Mouse (Mus musculus): ENCODE data around the gene Rgs7. TPM values are rescaled to one million over a fixed set of nuclear protein-coding genes. Genes with fewer than 3 reads are reported as not detected.

Rgs7 gene
- polyA plus RNA-seq (2015; fragmentation: Nextera tagmentation; extraction: Ambion mirVana) = 0.55 and 0.63 TPM in 2 replicates

DNA sequence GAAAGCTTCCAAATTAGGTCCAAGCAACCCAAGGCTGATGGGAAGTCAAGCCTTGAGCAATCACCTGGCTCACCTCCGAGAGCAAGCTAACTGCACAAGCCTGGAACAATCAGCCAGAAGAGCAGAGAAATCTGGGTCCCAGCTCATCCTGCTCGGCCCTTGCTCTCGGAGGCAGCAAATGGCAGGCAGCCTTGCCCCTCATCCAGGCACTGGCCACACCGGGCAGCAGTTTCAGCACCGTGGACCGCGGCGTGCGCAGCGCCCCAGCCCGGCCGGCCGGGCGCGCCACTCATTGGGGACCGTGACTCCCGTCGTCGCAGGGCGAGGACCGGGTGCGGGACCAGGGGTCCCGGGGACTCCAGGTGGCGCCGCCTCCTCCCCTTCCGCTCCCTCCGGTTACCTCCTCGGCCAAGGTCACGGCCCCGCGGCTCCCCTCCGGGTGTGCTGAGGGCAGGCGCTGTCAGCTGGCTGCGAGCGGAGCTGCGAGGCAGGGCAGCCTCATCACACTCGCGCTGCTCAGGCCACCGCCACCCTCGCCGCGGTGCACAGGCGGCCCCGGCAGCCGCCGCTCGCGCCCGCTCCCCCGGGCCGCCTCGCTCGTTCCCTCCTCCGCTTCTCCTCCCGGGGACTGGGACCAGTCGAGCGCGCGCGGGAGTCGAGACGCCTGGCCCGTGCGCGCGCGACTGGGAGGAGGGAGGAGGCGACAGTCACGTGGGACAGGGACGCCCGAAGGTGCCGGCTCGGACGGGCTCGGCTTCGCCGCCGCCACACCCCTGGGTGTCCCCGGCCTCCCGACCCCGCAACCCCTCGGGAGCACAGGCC lies at the start of gene Rgs7:
Gene Rgs7, minus strand, starts transcription at position 640 of the 822 bp plus-strand sequence.
- TF ChIP-seq CTCF (IDR thresholded peaks at IDR 0.05; ENCODE audit: low read depth) = peak; percentile 14; the same call in 1 of the 2 replicates
- H3K27ac ChIP-seq (ENCODE audit: low read depth, low read length) = no peak within 1 kb of the TSS
- H3K4me3 ChIP-seq (ENCODE audit: low read depth, low read length) = peak within 1 kb of the TSS; percentile 54
- WGBS = under 1% methylated on average over 67 of the region's 82 CpGs
- H3K4me2 ChIP-seq (replicated peaks; ENCODE audit: low read depth) = peak within 1 kb of the TSS; percentile 96
- peak; percentile 85 for ATAC-seq
- H3K9me3 ChIP-seq (ENCODE audit: control insufficient read depth) = no peaks in the 10 kb centered on the region
- peaks cover 12% of the 10 kb centered on the region for H3K27me3 ChIP-seq (replicated peaks; ENCODE audit: control insufficient read depth, insufficient read depth, low read length)
- no peaks in the 10 kb centered on the region for H3K4me1 ChIP-seq (replicated peaks; ENCODE audit: control insufficient read depth, insufficient read depth, low read length)
- H3K36me3 ChIP-seq (ENCODE audit: control insufficient read depth, insufficient read depth) = no peaks in the 10 kb centered on the region
- no peak within 1 kb of the TSS for H3K9ac ChIP-seq (ENCODE audit: low read depth, low read length)

DNA sequence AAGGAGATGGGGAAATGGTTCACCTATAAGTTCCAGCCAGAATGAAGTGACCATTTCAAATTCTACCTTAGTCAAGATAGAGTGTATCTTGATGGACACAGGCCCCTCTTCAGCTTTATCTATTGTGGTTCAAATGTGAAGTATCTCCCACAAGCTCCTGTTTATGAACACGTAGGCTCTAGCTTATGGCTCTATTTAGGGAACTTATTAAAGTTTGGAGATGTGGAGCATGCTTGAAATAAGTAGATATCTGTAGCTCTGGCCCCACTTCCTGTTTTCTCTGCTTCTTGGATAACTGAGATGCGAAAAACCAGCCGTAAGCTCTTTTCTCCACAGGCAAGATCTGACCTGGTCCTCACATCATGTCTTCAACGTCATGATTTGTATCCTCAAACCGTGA lies 48.4 kb upstream of the Rgs7 start:
- ATAC-seq = no peak
- 81% methylated on average over 5 of the region's 5 CpGs for WGBS
- Histone ChIP-seq H3K4me1 (replicated peaks; ENCODE audit: control insufficient read depth, insufficient read depth, low read length) (no peaks in the 10 kb centered on the region), H3K27me3 (replicated peaks; ENCODE audit: control insufficient read depth, insufficient read depth, low read length) (no peaks in the 10 kb centered on the region), H3K27ac (ENCODE audit: low read depth, low read length) (no peak overlapping the region), H3K9me3 (ENCODE audit: control insufficient read depth) (0 out of 2 replicates have a peak, but pooled peaks cover 4% of the 10 kb centered on the region), H3K36me3 (ENCODE audit: control insufficient read depth, insufficient read depth) (no peaks in the 10 kb centered on the region), H3K9ac (ENCODE audit: low read depth, low read length) (no peak overlapping the region), H3K4me2 (replicated peaks; ENCODE audit: low read depth) (no peak overlapping the region), H3K4me3 (ENCODE audit: low read depth, low read length) (no peak overlapping the region)
- TF ChIP-seq CTCF (IDR thresholded peaks at IDR 0.05; ENCODE audit: low read depth) = no peak

- Histone ChIP-seq H3K4me2 (replicated peaks; ENCODE audit: low read depth) (no peak overlapping the region), H3K9me3 (ENCODE audit: control insufficient read depth) (no peaks in the 10 kb centered on the region), H3K27ac (ENCODE audit: low read depth, low read length) (no peak overlapping the region), H3K27me3 (replicated peaks; ENCODE audit: control insufficient read depth, insufficient read depth, low read length) (no peaks in the 10 kb centered on the region), H3K36me3 (ENCODE audit: control insufficient read depth, insufficient read depth) (no peaks in the 10 kb centered on the region), H3K9ac (ENCODE audit: low read depth, low read length) (no peak overlapping the region), H3K4me3 (ENCODE audit: low read depth, low read length) (no peak overlapping the region), H3K4me1 (replicated peaks; ENCODE audit: control insufficient read depth, insufficient read depth, low read length) (no peaks in the 10 kb centered on the region)
- no peak for TF ChIP-seq CTCF (IDR thresholded peaks at IDR 0.05; ENCODE audit: low read depth)
- ATAC-seq = no peak
- WGBS = 30% methylated on average over 1 of the region's 1 CpGs
Measured at GRCm38 (mm10) chr1:175537321-175537720, 45.0 kb upstream of the Rgs7 start.

DNA sequence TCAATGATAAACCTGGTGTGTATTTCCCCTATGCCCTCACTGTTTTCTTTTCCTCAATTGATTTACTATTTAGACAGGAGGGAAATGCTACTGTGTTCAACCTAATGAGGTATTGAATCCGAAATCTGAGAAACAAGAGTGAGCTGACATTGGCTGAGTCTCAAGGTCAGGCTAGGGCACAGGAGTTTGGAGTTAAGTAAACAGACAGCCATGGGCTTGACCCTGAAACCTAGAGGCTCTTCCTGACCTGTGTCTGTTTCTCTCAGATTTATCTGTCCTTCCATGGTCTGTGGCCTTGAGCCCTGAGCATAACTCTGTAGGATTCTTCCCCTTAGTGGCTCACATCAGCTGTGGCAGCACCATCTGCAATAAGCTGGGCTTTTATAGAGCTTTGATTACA lies 37.6 kb upstream of the Rgs7 start:
- no peak for ATAC-seq
- H3K36me3 ChIP-seq (ENCODE audit: control insufficient read depth, insufficient read depth) = no peaks in the 10 kb centered on the region
- H3K27ac ChIP-seq (ENCODE audit: low read depth, low read length) = no peak overlapping the region
- H3K4me2 ChIP-seq (replicated peaks; ENCODE audit: low read depth) = no peak overlapping the region
- no peaks in the 10 kb centered on the region for H3K27me3 ChIP-seq (replicated peaks; ENCODE audit: control insufficient read depth, insufficient read depth, low read length)
- H3K4me3 ChIP-seq (ENCODE audit: low read depth, low read length) = no peak overlapping the region
- no peaks in the 10 kb centered on the region for H3K9me3 ChIP-seq (ENCODE audit: control insufficient read depth)
- WGBS = 34% methylated on average over 1 of the region's 1 CpGs
- no peaks in the 10 kb centered on the region for H3K4me1 ChIP-seq (replicated peaks; ENCODE audit: control insufficient read depth, insufficient read depth, low read length)
- TF ChIP-seq CTCF (IDR thresholded peaks at IDR 0.05; ENCODE audit: low read depth) = no peak
- no peak overlapping the region for H3K9ac ChIP-seq (ENCODE audit: low read depth, low read length)

- Histone ChIP-seq H3K36me3 (ENCODE audit: control insufficient read depth, insufficient read depth) (no peaks in the 10 kb centered on the region), H3K27ac (ENCODE audit: low read depth, low read length) (no peak overlapping the region), H3K4me3 (ENCODE audit: low read depth, low read length) (no peak overlapping the region), H3K9ac (ENCODE audit: low read depth, low read length) (no peak overlapping the region), H3K27me3 (replicated peaks; ENCODE audit: control insufficient read depth, insufficient read depth, low read length) (no peaks in the 10 kb centered on the region), H3K4me1 (replicated peaks; ENCODE audit: control insufficient read depth, insufficient read depth, low read length) (no peaks in the 10 kb centered on the region), H3K4me2 (replicated peaks; ENCODE audit: low read depth) (no peak overlapping the region), H3K9me3 (ENCODE audit: control insufficient read depth) (no peaks in the 10 kb centered on the region)
- TF ChIP-seq CTCF (IDR thresholded peaks at IDR 0.05; ENCODE audit: low read depth) = no peak
- WGBS = 76% methylated on average over 3 of the region's 3 CpGs
- ATAC-seq = no peak
Measured at GRCm38 (mm10) chr1:175524626-175525294, 32.5 kb upstream of the Rgs7 start.

GRCm38 (mm10) chr1:175523572-175523971 lies 31.3 kb upstream of the Rgs7 start:
- ATAC-seq = no peak
- H3K4me1 ChIP-seq (replicated peaks; ENCODE audit: control insufficient read depth, insufficient read depth, low read length) = no peaks in the 10 kb centered on the region
- H3K4me3 ChIP-seq (ENCODE audit: low read depth, low read length) = no peak overlapping the region
- H3K9ac ChIP-seq (ENCODE audit: low read depth, low read length) = no peak overlapping the region
- 42% methylated on average over 2 of the region's 2 CpGs for WGBS
- no peaks in the 10 kb centered on the region for H3K27me3 ChIP-seq (replicated peaks; ENCODE audit: control insufficient read depth, insufficient read depth, low read length)
- no peak overlapping the region for H3K27ac ChIP-seq (ENCODE audit: low read depth, low read length)
- H3K4me2 ChIP-seq (replicated peaks; ENCODE audit: low read depth) = no peak overlapping the region
- no peaks in the 10 kb centered on the region for H3K9me3 ChIP-seq (ENCODE audit: control insufficient read depth)
- H3K36me3 ChIP-seq (ENCODE audit: control insufficient read depth, insufficient read depth) = no peaks in the 10 kb centered on the region
- TF ChIP-seq CTCF (IDR thresholded peaks at IDR 0.05; ENCODE audit: low read depth) = no peak
